Mouse (Mus musculus) B cell, adult 2 months (primary cell): ENCODE measurements around the gene Wdr24.
A peak's percentile ranks its signal among the peaks of the same experiment; 100 is the strongest.

Experiments used
- DNase-seq, 2 experiments: peaks; one replicate each; pipeline ENCODE4 v3.0.0; 2022

Gene Wdr24

GRCm38 (mm10) chr17:25832436-25833290, 9.2 kb downstream of the Wdr24 start:
- peak; percentile 98 for DNase-seq

- no peak for DNase-seq
Observed at GRCm38 (mm10) chr17:25833291-25833663, 9.8 kb downstream of the Wdr24 start, which contains the start of gene Stub1. Gene Stub1 (minus strand): TSS chr17:25833404.

- DNase-seq = no peak
Observed at GRCm38 (mm10) chr17:25833961-25834594, 10.7 kb downstream of the Wdr24 start.

GRCm38 (mm10) chr17:25834595-25835222, 11.3 kb downstream of the Wdr24 start:
- no peak for DNase-seq

- no peak for DNase-seq
Observed at GRCm38 (mm10) chr17:25835301-25835700, 11.9 kb downstream of the Wdr24 start.

GRCm38 (mm10) chr17:25835816-25836215, 12.4 kb downstream of the Wdr24 start:
- DNase-seq = no peak

- no peak for DNase-seq
Observed at GRCm38 (mm10) chr17:25836397-25837075, 13.1 kb downstream of the Wdr24 start.

- peak; percentile 38 to 42 for DNase-seq
Observed at GRCm38 (mm10) chr17:25837076-25837410, 13.6 kb downstream of the Wdr24 start, which contains the start of gene Rhbdl1. Gene Rhbdl1 (minus strand): TSS chr17:25837295.

GRCm38 (mm10) chr17:25837533-25837932, 14.1 kb downstream of the Wdr24 start:
- DNase-seq = no peak

GRCm38 (mm10) chr17:25838904-25839303, 15.5 kb downstream of the Wdr24 start:
- no peak for DNase-seq

- DNase-seq = no peak
Observed at GRCm38 (mm10) chr17:25839455-25840235, 16.2 kb downstream of the Wdr24 start.

- DNase-seq = no peak
Observed at GRCm38 (mm10) chr17:25840519-25840918, 17.1 kb downstream of the Wdr24 start.

- DNase-seq = no peak
Observed at GRCm38 (mm10) chr17:25841117-25841880, 17.9 kb downstream of the Wdr24 start, which contains the start of gene Gm20683. Gene Gm20683 (minus strand): TSS chr17:25841763.

- no peak for DNase-seq
Observed at GRCm38 (mm10) chr17:25842509-25842908, 19.1 kb downstream of the Wdr24 start.

GRCm38 (mm10) chr17:25843122-25843521, 19.7 kb downstream of the Wdr24 start:
- DNase-seq = no peak

GRCm38 (mm10) chr17:25843636-25844395, 20.4 kb downstream of the Wdr24 start:
- no peak for DNase-seq

GRCm38 (mm10) chr17:25844396-25844901, 21.0 kb downstream of the Wdr24 start, which contains the start of gene Rhot2:
Gene Rhot2 (minus strand): TSS chr17:25844851.
- peak; percentile 96 to 97 for DNase-seq

- no peak for DNase-seq
Observed at GRCm38 (mm10) chr17:25860229-25860628, 36.8 kb downstream of the Wdr24 start.

GRCm38 (mm10) chr17:25860832-25861703, 37.6 kb downstream of the Wdr24 start, which contains the start of gene Wdr90:
Gene Wdr90 (minus strand): TSS chr17:25861501.
- DNase-seq = peak; percentile 89 to 90
